In genomic region chr4:56906926-56907325, GRCm38 (mm10) we compare ENCODE assay signal across 22 mouse cellular contexts.
"Had no signal": no experiment of that assay in that cellular context is flagged by ENCODE, and none has a peak within 500 bp of the region (broad histone marks: within the 10 kb centered on the region; RNA-seq: fewer than 3 reads in every experiment).

No protein-coding gene starts in this region.

- H3K27ac ChIP-seq: heart, embryonic 10.5 days; hindbrain, embryonic 10.5 days; hindbrain, embryonic 12.5 days; hindbrain, embryonic 14.5 days; intestine, embryonic 15.5 days; layer of hippocampus, adult 2 months; left cerebral cortex, adult 2 months; limb, embryonic 10.5 days; limb, embryonic 12.5 days; liver, embryonic 13.5 days had no signal

- DNase-seq: gastrocnemius, postnatal 14 days; gastrocnemius, postnatal 36 days; heart, adult 18-20 months; heart, postnatal 10 days; heart, postnatal 4 days; kidney, adult 18-20 months; kidney, adult 8-10 months; kidney, postnatal 10 days; kidney, postnatal 25 days; kidney, postnatal 4 days; liver; liver, embryonic 13.5 days had no signal

- H3K4me3 ChIP-seq: heart, embryonic 10.5 days; heart, embryonic 12.5 days; hindbrain, embryonic 10.5 days; hindbrain, embryonic 12.5 days; intestine, embryonic 15.5 days; layer of hippocampus, adult 2 months; left cerebral cortex, adult 2 months; limb, embryonic 10.5 days; limb, embryonic 12.5 days; liver, embryonic 13.5 days had no signal
